Mouse (Mus musculus) megakaryocyte, embryonic 14.5 days (primary cell): ENCODE results near the gene Exoc3l2. TPM values are rescaled to one million over a fixed set of nuclear protein-coding genes. Genes with fewer than 3 reads are reported as not detected.
A peak's percentile ranks its signal among the peaks of the same experiment; 100 is the strongest.

Experiments
- H3K27me3 ChIP-seq: replicated peaks from 2 replicates; pipeline ENCODE3; 2012; ENCODE audit warnings: inconsistent platforms
- H3K36me3 ChIP-seq: replicated peaks from 2 replicates; pipeline ENCODE3; 2012; ENCODE audit warnings: low read length, inconsistent platforms, mixed read lengths
- H3K4me1 ChIP-seq: 2 replicates; pipeline ENCODE4 v1.6.1; 2012; ENCODE audit warnings: inconsistent platforms
- H3K4me3 ChIP-seq: replicated peaks from 2 replicates; pipeline ENCODE3; 2012; ENCODE audit warnings: moderate library complexity, mild to moderate bottlenecking, inconsistent platforms
- H3K9me3 ChIP-seq: 2 replicates; pipeline ENCODE4 v1.6.1; 2012; ENCODE audit warnings: inconsistent platforms
- FLI1 ChIP-seq: IDR thresholded peaks from 2 replicates; pipeline ENCODE4 v1.6.1; 2012; ENCODE audit warnings: low read length, inconsistent platforms, mixed read lengths
- GATA1 ChIP-seq: IDR thresholded peaks from 3 replicates; pipeline ENCODE4 v1.6.1; 2012; ENCODE audit warnings: mixed read lengths, low read length, inconsistent platforms, borderline replicate concordance
- polyA plus RNA-seq: library from polyadenylated mRNA; stranded (reverse); fragments of >175 nt; gene quantifications from 2 replicates; pipeline ENCODE4 v1.2.3, GENCODE M21; 2012; ENCODE audit warnings: low replicate concordance; ENCODE audit not compliant: insufficient read depth

Exoc3l2 gene
- polyA plus RNA-seq, 1 experiment, result 53.6 TPM

DNA sequence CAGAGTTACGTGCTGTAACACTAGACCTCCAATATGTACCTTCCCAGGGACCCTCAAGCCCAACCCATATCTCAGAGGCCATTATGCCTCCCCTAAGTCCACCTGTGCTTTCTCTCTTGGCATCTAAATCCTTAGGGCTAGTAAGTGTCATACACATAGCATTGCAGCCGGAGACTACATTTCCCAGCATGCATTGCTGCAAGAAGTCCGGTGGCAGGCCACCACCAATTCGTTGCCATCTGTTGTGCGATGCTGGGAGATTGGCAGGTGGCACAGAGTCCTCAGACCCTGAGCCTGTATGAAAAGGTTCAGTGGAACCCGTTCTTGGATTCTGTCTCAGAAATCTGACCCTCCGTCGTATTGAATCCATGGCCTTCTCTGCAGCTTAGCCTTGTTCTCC, 33.4 kb upstream of the Exoc3l2 start:
- peaks cover 25% of the 10 kb centered on the region for H3K4me1 ChIP-seq
- H3K9me3 ChIP-seq, result peaks cover 15% of the 10 kb centered on the region
- H3K27me3 ChIP-seq, result no peaks in the 10 kb centered on the region
- H3K4me3 ChIP-seq, result no peak overlapping the region
- TF ChIP-seq FLI1 (no peak), GATA1 (no peak)
- peaks cover 100% of the 10 kb centered on the region for H3K36me3 ChIP-seq

DNA sequence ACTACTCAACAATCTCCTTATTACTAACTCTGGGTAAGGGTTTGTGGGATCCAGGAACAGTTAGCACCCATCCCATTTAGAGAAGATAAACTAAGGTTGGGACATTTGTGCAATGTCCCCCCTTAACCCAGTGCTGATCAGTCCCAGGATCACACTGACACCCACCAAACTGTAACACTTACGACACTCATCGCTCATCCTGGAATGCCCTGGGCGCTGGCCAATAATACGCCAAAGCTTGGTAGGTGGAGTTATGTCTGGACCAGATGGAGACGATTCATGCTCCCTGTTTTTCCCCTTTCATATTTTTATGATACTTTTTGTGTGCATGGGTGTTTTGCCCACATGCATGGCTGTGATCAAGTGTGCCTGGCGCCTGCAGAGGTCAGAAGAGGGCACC, 32.7 kb upstream of the Exoc3l2 start:
- TF ChIP-seq FLI1 (no peak), GATA1 (no peak)
- Histone ChIP-seq H3K4me3 (no peak overlapping the region), H3K36me3 (peaks cover 100% of the 10 kb centered on the region), H3K27me3 (no peaks in the 10 kb centered on the region), H3K4me1 (peaks cover 21% of the 10 kb centered on the region), H3K9me3 (peaks cover 15% of the 10 kb centered on the region)

DNA sequence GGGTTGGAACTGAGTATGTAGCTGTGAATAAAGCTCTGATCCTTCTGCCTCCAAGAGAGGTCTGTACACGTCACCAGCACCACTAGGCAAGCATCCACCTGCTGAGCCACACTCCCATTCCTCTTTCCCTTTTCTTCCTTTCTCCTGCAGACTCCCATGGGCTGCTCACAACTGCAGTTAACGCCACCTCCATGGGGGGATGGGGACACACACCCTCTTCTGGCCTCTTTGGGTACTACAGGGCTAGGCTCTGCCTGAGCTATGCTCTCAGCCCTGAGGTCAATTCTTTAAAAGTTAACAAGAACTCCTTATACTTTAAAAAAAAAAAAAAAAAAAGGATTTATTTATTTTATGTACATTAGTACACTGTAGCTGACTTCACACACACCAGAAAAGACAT, 30.7 kb upstream of the Exoc3l2 start:
- TF ChIP-seq GATA1 (no peak), FLI1 (no peak)
- Histone ChIP-seq H3K36me3 (peaks cover 100% of the 10 kb centered on the region), H3K4me3 (no peak overlapping the region), H3K27me3 (no peaks in the 10 kb centered on the region), H3K9me3 (peaks cover 15% of the 10 kb centered on the region), H3K4me1 (peaks cover 7% of the 10 kb centered on the region)

DNA sequence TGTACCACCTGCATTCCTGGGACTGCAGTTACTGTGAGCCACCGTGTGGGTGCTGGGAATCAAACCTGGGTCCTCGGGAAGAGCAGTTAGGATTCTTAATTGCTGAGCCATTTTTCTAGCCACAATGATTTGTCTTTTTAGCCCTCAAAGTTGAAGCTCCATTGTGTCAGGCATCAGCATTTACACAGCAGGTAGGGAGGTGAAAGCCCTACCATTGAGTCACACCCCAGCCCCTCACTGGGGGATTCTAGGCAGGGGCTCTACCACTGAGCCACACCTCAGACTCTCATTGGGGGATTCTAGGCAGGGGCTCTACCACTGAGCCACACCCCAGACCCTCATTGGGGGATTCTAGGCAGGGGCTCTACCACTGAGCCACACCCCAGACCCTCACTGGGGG, 26.9 kb upstream of the Exoc3l2 start:
- no peaks in the 10 kb centered on the region for H3K27me3 ChIP-seq
- H3K9me3 ChIP-seq, result peaks cover 15% of the 10 kb centered on the region
- H3K36me3 ChIP-seq, result peaks cover 93% of the 10 kb centered on the region
- peaks cover 21% of the 10 kb centered on the region for H3K4me1 ChIP-seq
- TF ChIP-seq FLI1 (no peak), GATA1 (no peak)
- no peak overlapping the region for H3K4me3 ChIP-seq

DNA sequence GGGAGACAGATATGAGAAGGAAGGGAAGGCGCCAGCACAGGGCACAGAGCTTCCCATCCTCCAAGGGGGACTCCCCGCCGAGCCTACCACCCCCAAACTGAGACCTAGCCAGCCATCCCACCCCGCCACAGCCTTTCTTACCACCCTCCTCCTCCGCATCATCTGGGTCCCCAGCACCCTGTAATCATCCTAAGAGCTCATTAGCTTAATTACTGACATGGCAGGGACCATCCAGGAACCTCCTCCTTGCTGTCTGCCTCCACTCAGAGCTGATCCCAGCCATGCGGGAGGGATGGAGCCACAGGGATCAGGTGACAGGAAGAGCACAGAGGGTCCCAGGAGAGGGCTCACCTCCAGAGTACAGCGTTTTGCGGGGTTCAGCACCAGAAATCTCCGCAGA, 26.1 kb upstream of the Exoc3l2 start:
- H3K36me3 ChIP-seq, result peaks cover 92% of the 10 kb centered on the region

DNA sequence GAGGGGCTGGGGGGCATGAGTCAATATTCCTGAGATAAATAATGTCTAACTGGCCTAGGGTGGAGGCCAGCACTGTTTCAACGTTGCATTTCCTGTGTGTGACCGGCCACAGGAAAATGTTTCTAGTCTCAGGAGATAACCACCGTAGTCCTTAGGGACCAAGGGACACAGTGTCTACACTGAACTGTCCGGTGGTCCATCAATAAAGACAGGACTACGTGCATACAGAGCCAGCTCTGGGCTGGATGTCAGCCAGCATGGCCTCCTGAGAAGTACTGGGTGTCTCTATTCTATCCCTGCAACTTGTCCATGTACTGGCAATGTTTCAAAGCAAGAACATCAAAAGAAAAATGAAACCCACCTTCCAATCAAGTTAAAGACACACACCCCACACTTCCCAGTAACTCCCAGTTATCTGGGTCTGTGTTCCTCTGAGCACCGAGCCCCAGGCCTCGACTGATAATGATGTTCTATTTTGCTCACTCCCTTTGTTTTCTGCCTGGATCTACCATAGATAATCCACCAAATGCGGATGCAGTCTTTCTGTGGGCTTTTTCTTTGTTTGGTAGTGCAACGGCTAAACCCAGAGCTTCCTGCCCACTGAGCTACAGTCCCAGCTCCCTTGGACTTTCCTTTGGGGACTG, 21.6 kb upstream of the Exoc3l2 start:
- Histone ChIP-seq H3K27me3 (no peaks in the 10 kb centered on the region), H3K4me1 (peaks cover 54% of the 10 kb centered on the region), H3K36me3 (peaks cover 83% of the 10 kb centered on the region), H3K9me3 (no peaks in the 10 kb centered on the region), H3K4me3 (peak overlapping the region; percentile 84)
- no peak for TF ChIP-seq GATA1
- TF ChIP-seq FLI1, result no peak

More for the DNA sequence above, 26.1 kb upstream of the Exoc3l2 start:
- TF ChIP-seq GATA1 (no peak), FLI1 (no peak)
- H3K27me3 ChIP-seq, result no peaks in the 10 kb centered on the region
- no peak overlapping the region for H3K4me3 ChIP-seq
- peaks cover 15% of the 10 kb centered on the region for H3K9me3 ChIP-seq
- peaks cover 28% of the 10 kb centered on the region for H3K4me1 ChIP-seq

GRCm38 (mm10) chr7:19443344-19443743, 19.8 kb upstream of the Exoc3l2 start:
- Histone ChIP-seq H3K36me3 (peaks cover 83% of the 10 kb centered on the region), H3K27me3 (no peaks in the 10 kb centered on the region)
- TF ChIP-seq GATA1 (no peak), FLI1 (no peak)

GRCm38 (mm10) chr7:19444801-19445200, 18.3 kb upstream of the Exoc3l2 start:
- Histone ChIP-seq H3K4me1 (peaks cover 48% of the 10 kb centered on the region), H3K36me3 (peaks cover 90% of the 10 kb centered on the region), H3K9me3 (no peaks in the 10 kb centered on the region), H3K27me3 (no peaks in the 10 kb centered on the region), H3K4me3 (no peak overlapping the region)
- TF ChIP-seq FLI1, result no peak

More at GRCm38 (mm10) chr7:19443344-19443743, 19.8 kb upstream of the Exoc3l2 start:
- H3K4me3 ChIP-seq, result no peak overlapping the region
- peaks cover 51% of the 10 kb centered on the region for H3K4me1 ChIP-seq
- H3K9me3 ChIP-seq, result no peaks in the 10 kb centered on the region

GRCm38 (mm10) chr7:19447689-19448088, 15.4 kb upstream of the Exoc3l2 start:
- H3K27me3 ChIP-seq, result no peaks in the 10 kb centered on the region
- peaks cover 35% of the 10 kb centered on the region for H3K4me1 ChIP-seq
- peaks cover 94% of the 10 kb centered on the region for H3K36me3 ChIP-seq
- no peak overlapping the region for H3K4me3 ChIP-seq
- no peaks in the 10 kb centered on the region for H3K9me3 ChIP-seq
- TF ChIP-seq FLI1, result no peak
- TF ChIP-seq GATA1, result no peak

- Histone ChIP-seq H3K36me3 (peaks cover 91% of the 10 kb centered on the region), H3K27me3 (no peaks in the 10 kb centered on the region), H3K4me1 (peaks cover 32% of the 10 kb centered on the region), H3K4me3 (no peak overlapping the region), H3K9me3 (no peaks in the 10 kb centered on the region)
- TF ChIP-seq GATA1 (no peak), FLI1 (no peak)
These were observed 14.0 kb upstream of the Exoc3l2 start for GRCm38 (mm10) chr7:19449165-19449564.
